Mouse (Mus musculus) testis, adult 2 months (tissue): ENCODE data around the gene Pkdrej. TPM values are rescaled to one million over a fixed set of nuclear protein-coding genes. Genes with fewer than 3 reads are reported as not detected.
"Not testable (repeated sequence)": the region's sequence is repeated elsewhere in the genome, so short reads cannot be mapped to it uniquely, and the experiment has no call there.

Experiments
- H3K27ac ChIP-seq: fragments of 200-500 bp; 2 replicates; pipeline ENCODE4 v1.5.1; 2012; ENCODE audit warnings: low read depth, low read length; ENCODE audit not compliant: control insufficient read depth, insufficient read depth
- H3K27me3 ChIP-seq: fragments of 200-500 bp; 2 replicates; pipeline ENCODE4 v1.6.1; 2012; ENCODE audit warnings: mild to moderate bottlenecking, low read length, moderate library complexity; ENCODE audit not compliant: control insufficient read depth, insufficient read depth
- H3K36me3 ChIP-seq: fragments of 200-500 bp; 2 replicates; pipeline ENCODE4 v1.6.1; 2012; ENCODE audit warnings: mild to moderate bottlenecking, low read length; ENCODE audit not compliant: control insufficient read depth, insufficient read depth
- H3K4me1 ChIP-seq: fragments of 200-500 bp; 2 replicates; pipeline ENCODE4 v1.6.1; 2012; ENCODE audit warnings: low read length; ENCODE audit not compliant: control insufficient read depth, insufficient read depth
- H3K4me3 ChIP-seq: fragments of 200-500 bp; 2 replicates; pipeline ENCODE4 v1.5.1; 2012; ENCODE audit warnings: low read depth, mild to moderate bottlenecking, low read length, moderate library complexity, mixed read lengths; ENCODE audit not compliant: control insufficient read depth
- CTCF ChIP-seq: fragments of 200-500 bp; IDR thresholded peaks from 2 replicates; pipeline ENCODE4 v1.5.1; 2012; ENCODE audit warnings: low read depth, mild to moderate bottlenecking, inconsistent platforms, low read length, moderate library complexity; ENCODE audit not compliant: control insufficient read depth, insufficient read depth, insufficient replicate concordance
- POLR2A ChIP-seq: fragments of 200-500 bp; IDR thresholded peaks from 2 replicates; pipeline ENCODE4 v1.6.1; 2012; ENCODE audit warnings: low read depth, mild to moderate bottlenecking, inconsistent platforms, low read length, moderate library complexity; ENCODE audit not compliant: control insufficient read depth
- polyA plus RNA-seq: library from polyadenylated mRNA; depleted of rRNA; stranded (reverse); fragments of >200 nt; gene quantifications from 2 replicates; pipeline ENCODE4 v1.2.3, GENCODE M21; 2012; rRNA removed

Gene Pkdrej
- 16.6 and 17.1 TPM in 2 replicates for polyA plus RNA-seq

- H3K4me1 ChIP-seq, result peaks cover 7% of the 10 kb centered on the region
- TF ChIP-seq POLR2A, result peak; percentile 39; the same call in 1 of the 2 replicates
- no peak for TF ChIP-seq CTCF
- peak within 1 kb of the TSS; percentile 7; the same call in 1 of the 2 replicates for H3K27ac ChIP-seq
- H3K4me3 ChIP-seq, result peak within 1 kb of the TSS; percentile 82
- H3K36me3 ChIP-seq, result no peaks in the 10 kb centered on the region
- no peaks in the 10 kb centered on the region for H3K27me3 ChIP-seq
Observed at GRCm38 (mm10) chr15:85821203-85822010, at the start of gene Pkdrej. Pkdrej (minus strand) TSS chr15:85821734.

GRCm38 (mm10) chr15:85867696-85868095 lies 46.2 kb upstream of the Pkdrej start:
- H3K27me3 ChIP-seq, result no peaks in the 10 kb centered on the region
- no peaks in the 10 kb centered on the region; the same call in 1 of the 2 replicates for H3K4me1 ChIP-seq
- peak; percentile 85 for TF ChIP-seq CTCF
- no peak for TF ChIP-seq POLR2A
- H3K36me3 ChIP-seq, result peaks cover 4% of the 10 kb centered on the region
- no peak overlapping the region for H3K4me3 ChIP-seq
- H3K27ac ChIP-seq, result no peak overlapping the region

- H3K4me3 ChIP-seq, H3K27me3 ChIP-seq, H3K27ac ChIP-seq, H3K4me1 ChIP-seq, H3K36me3 ChIP-seq: not testable (repeated sequence)
Observed at GRCm38 (mm10) chr15:85865913-85866312, 44.4 kb upstream of the Pkdrej start.

GRCm38 (mm10) chr15:85859490-85860031 lies 38.0 kb upstream of the Pkdrej start, which contains the start of gene Gtse1:
Gtse1 (plus strand) TSS chr15:85859745.
- Histone ChIP-seq H3K4me1 (peaks cover 3% of the 10 kb centered on the region), H3K27ac (peak within 1 kb of the TSS; percentile 92), H3K27me3 (no peaks in the 10 kb centered on the region), H3K4me3 (peak within 1 kb of the TSS; percentile 98), H3K36me3 (peaks cover 1% of the 10 kb centered on the region)
- no peak for TF ChIP-seq CTCF
- TF ChIP-seq POLR2A, result no peak

- TF ChIP-seq POLR2A (no peak), CTCF (no peak)
- Histone ChIP-seq H3K27ac (peak overlapping the region; percentile 2; the same call in 1 of the 2 replicates), H3K27me3 (no peaks in the 10 kb centered on the region), H3K36me3 (no peaks in the 10 kb centered on the region; the same call in none of the 2 replicates), H3K4me1 (peaks cover 3% of the 10 kb centered on the region), H3K4me3 (peak overlapping the region; percentile 98)
Observed at GRCm38 (mm10) chr15:85858980-85859489, 37.5 kb upstream of the Pkdrej start.

GRCm38 (mm10) chr15:85851656-85852392 lies 30.3 kb upstream of the Pkdrej start:
- no peak overlapping the region for H3K27ac ChIP-seq
- H3K36me3 ChIP-seq, result no peaks in the 10 kb centered on the region
- H3K27me3 ChIP-seq, result no peaks in the 10 kb centered on the region
- no peak overlapping the region for H3K4me3 ChIP-seq
- no peak for TF ChIP-seq CTCF
- TF ChIP-seq POLR2A, result no peak
- H3K4me1 ChIP-seq, result peaks cover 14% of the 10 kb centered on the region

GRCm38 (mm10) chr15:85845071-85845470 lies 23.5 kb upstream of the Pkdrej start:
- Histone ChIP-seq H3K27ac (no peak overlapping the region), H3K4me1 (no peaks in the 10 kb centered on the region), H3K36me3 (no peaks in the 10 kb centered on the region), H3K27me3 (no peaks in the 10 kb centered on the region), H3K4me3 (no peak overlapping the region)
- TF ChIP-seq CTCF (no peak), POLR2A (no peak)
